Mouse (Mus musculus): ENCODE measurements around the gene Ccdc163. TPM values are rescaled to one million over a fixed set of nuclear protein-coding genes. Genes with fewer than 3 reads are reported as not detected.
"Not testable (repeated sequence)": the region's sequence is repeated elsewhere in the genome, so short reads cannot be mapped to it uniquely, and the experiment has no call there.

Gene Ccdc163
- total RNA-seq (2014; fragmentation: Nextera tagmentation) (47.0 and 68.3 TPM in 2 replicates), total RNA-seq (2017) (10.8 and 16.3 TPM in 2 replicates)

GRCm38 (mm10) chr4:116708201-116708764, at the start of gene Ccdc163, which contains the start of gene Mmachc:
Ccdc163 (plus strand) TSS chr4:116708509.
Mmachc (minus strand) TSS chr4:116708406.
- ATAC-seq (replicated peaks; ENCODE audit: low FRiP score, low TSS enrichment, poor library complexity, severe bottlenecking) = peak; percentile 98

DNA sequence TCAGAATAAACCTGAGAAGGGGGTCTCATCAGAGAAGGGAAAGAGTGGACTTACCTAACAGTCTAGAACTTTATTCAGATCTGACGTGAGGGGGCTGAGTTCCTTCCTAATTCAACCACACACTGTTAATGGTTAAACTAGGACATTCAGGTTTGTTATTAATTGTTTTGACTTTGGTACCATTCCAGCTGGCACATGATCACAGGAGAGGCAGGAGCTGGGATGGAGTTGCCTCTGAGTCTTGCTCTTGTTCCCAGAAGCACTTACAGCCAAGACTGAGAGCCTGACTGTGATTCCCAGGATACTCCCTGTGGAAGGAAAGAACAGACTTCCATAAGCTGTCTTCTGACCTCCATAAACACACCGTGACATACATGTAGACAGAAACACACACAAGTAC, 48.8 kb upstream of the Ccdc163 start:
- ATAC-seq (replicated peaks; ENCODE audit: low FRiP score, low TSS enrichment, poor library complexity, severe bottlenecking) = no peak

GRCm38 (mm10) chr4:116659916-116660315, 48.4 kb upstream of the Ccdc163 start:
- not testable (repeated sequence) for ATAC-seq (replicated peaks; ENCODE audit: low FRiP score, low TSS enrichment, poor library complexity, severe bottlenecking)

DNA sequence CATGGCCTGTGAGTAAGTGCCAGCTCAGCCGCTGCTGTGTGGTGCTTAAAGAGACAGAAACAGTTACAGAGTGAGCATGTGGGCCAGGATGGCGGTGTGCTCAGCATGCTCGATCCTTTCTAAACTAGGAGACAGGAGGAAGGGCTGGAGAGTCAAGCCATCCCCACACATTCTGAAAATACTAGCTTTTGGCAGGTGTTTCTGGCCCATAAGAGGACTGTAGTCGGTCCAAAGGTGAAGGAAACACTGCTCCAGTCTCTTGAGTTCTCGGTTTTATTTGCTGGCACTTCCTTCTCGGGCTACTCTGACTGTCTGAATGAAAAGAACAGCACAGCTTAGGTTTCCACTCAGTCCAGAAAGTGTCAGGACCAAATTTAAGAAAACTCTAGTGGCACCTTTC, 47.5 kb upstream of the Ccdc163 start:
- no peak for ATAC-seq (replicated peaks; ENCODE audit: low FRiP score, low TSS enrichment, poor library complexity, severe bottlenecking)

DNA sequence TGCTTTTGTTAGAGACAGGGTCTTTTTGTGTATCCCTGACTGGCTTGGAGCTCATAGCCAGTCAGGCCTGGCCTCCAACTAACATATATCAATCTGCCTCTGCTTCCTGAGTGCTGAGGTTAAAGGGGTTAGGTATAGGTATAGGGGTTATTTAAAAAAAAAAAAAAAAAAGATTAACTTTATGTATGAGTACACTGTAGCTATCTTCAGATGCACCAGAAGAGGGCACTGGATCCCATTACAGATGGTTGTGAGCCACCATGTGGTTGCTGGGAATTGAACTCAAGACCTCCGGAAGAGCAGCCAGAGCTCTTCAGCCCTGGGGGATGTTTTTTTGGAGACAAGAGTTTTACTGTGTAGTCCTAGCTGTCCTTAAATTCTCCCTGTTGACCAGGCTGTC, 46.3 kb upstream of the Ccdc163 start:
- no peak for ATAC-seq (replicated peaks; ENCODE audit: low FRiP score, low TSS enrichment, poor library complexity, severe bottlenecking)

- no peak for ATAC-seq (replicated peaks; ENCODE audit: low FRiP score, low TSS enrichment, poor library complexity, severe bottlenecking)
These were observed 41.7 kb upstream of the Ccdc163 start for GRCm38 (mm10) chr4:116666625-116667024.

GRCm38 (mm10) chr4:116668145-116668544, 40.2 kb upstream of the Ccdc163 start:
- no peak for ATAC-seq (replicated peaks; ENCODE audit: low FRiP score, low TSS enrichment, poor library complexity, severe bottlenecking)

- no peak for ATAC-seq (replicated peaks; ENCODE audit: low FRiP score, low TSS enrichment, poor library complexity, severe bottlenecking)
These were observed 39.0 kb upstream of the Ccdc163 start for GRCm38 (mm10) chr4:116669291-116669690.

- peak; percentile 91 for ATAC-seq (replicated peaks; ENCODE audit: low FRiP score, low TSS enrichment, poor library complexity, severe bottlenecking)
These were observed 35.5 kb upstream of the Ccdc163 start for GRCm38 (mm10) chr4:116672785-116673184.

- ATAC-seq (replicated peaks; ENCODE audit: low FRiP score, low TSS enrichment, poor library complexity, severe bottlenecking) = not testable (repeated sequence)
These were observed 33.5 kb upstream of the Ccdc163 start for GRCm38 (mm10) chr4:116674761-116675160.

GRCm38 (mm10) chr4:116676027-116676426, 32.3 kb upstream of the Ccdc163 start:
- no peak for ATAC-seq (replicated peaks; ENCODE audit: low FRiP score, low TSS enrichment, poor library complexity, severe bottlenecking)

DNA sequence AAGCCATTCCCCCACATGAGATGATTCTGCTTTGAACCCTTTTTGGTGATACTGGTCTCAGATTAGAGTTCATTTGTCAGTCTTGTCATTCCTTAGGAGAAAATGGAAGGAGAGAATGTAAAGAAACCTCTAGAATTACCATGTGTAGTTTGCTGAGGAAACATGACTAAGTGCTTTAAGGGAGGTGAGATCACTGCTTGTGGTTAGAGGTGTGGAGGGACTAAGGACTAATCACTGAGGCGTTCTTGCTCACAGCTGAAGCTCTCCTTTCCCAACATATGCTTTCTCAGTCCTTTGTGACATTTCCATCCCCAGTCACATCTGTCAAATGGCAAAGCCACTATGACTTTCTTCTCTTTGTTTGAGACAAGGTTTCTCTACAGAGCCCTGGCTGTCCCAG, 30.5 kb upstream of the Ccdc163 start:
- ATAC-seq (replicated peaks; ENCODE audit: low FRiP score, low TSS enrichment, poor library complexity, severe bottlenecking) = no peak

DNA sequence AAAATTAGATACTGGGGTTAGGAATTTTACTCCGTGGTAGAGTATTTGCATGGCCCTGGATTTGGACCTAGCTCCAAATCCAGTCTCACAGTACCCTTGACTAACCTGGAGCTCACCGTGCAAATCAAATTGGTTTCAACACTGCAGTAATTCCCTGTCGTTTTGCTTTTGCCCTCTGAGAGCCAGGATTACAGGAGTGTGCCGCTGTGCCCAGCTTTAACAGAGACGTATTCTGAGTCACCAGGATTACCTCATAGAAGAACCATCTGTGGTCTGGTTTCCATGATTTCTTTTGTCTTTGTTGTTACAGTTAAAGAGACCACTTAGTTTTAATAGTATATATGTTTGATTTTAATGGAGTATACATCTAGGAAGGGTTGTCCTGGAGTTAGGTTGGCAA, 29.2 kb upstream of the Ccdc163 start:
- no peak for ATAC-seq (replicated peaks; ENCODE audit: low FRiP score, low TSS enrichment, poor library complexity, severe bottlenecking)

DNA sequence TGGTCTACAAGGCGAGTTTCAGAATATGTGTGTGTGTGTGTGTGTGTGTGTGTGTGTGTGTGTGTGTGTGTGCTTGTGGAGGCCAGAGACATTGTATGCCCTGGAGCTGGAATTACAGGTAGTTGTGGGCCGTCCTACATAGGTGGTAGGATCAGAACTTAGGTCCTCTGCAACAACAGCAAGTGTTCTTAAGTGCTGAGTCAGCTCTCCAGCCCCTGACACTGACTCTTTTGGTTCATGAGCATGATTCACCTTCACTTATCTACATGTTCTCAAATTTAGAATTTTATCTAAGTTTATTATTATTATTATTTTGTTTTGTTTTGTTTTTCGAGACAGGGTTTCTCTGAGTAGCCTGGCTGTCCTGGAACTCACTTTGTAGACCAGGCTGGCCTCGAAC, 27.8 kb upstream of the Ccdc163 start:
- not testable (repeated sequence) for ATAC-seq (replicated peaks; ENCODE audit: low FRiP score, low TSS enrichment, poor library complexity, severe bottlenecking)

DNA sequence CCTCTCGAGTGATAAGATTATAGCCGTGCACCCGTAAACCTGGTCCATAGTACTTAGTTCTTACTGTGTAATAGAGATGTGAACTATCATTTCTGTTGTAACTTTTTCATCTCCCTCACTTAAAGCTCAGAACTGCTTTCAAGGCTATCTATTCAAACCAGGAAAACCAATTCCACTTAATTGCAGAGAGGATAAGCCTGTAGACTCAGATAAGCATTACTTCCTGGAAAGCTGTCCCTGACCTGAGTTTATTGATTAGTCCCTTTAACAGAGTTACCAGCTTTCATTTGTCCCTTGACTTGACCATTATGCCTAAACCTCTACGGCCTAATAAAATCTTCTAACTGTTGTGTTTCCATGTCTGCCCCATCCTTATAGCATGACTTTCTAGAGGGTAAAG, 24.4 kb upstream of the Ccdc163 start:
- no peak for ATAC-seq (replicated peaks; ENCODE audit: low FRiP score, low TSS enrichment, poor library complexity, severe bottlenecking)

GRCm38 (mm10) chr4:116684665-116685064, 23.6 kb upstream of the Ccdc163 start:
- no peak for ATAC-seq (replicated peaks; ENCODE audit: low FRiP score, low TSS enrichment, poor library complexity, severe bottlenecking)

- peak; percentile 96 for ATAC-seq (replicated peaks; ENCODE audit: low FRiP score, low TSS enrichment, poor library complexity, severe bottlenecking)
These were observed 22.8 kb upstream of the Ccdc163 start, which contains the start of gene Prdx1 for GRCm38 (mm10) chr4:116685402-116686061. Prdx1 (plus strand) TSS chr4:116685544.

GRCm38 (mm10) chr4:116687041-116687440, 21.3 kb upstream of the Ccdc163 start:
- ATAC-seq (replicated peaks; ENCODE audit: low FRiP score, low TSS enrichment, poor library complexity, severe bottlenecking) = no peak

- ATAC-seq (replicated peaks; ENCODE audit: low FRiP score, low TSS enrichment, poor library complexity, severe bottlenecking) = no peak
These were observed 18.9 kb upstream of the Ccdc163 start for GRCm38 (mm10) chr4:116689309-116689876.

DNA sequence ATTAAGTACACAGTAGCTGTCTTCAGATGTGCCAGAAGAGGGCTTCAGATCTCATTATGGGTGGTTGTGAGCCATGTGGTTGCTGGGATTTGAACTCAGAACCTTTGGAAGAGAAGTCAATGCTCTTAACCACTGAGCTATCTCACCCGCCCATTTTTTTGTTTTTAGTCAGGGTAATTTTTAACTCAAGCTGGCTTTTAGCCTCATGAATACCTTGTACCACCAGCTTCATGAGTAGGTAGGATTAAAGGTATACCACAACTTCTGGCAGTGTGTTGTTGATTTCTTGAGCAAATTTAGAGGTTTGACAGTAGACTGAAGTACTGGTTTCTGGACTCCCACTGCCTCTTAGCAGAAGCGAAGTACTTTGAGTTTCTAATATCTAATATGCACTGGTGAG, 16.2 kb upstream of the Ccdc163 start:
- no peak for ATAC-seq (replicated peaks; ENCODE audit: low FRiP score, low TSS enrichment, poor library complexity, severe bottlenecking)

- ATAC-seq (replicated peaks; ENCODE audit: low FRiP score, low TSS enrichment, poor library complexity, severe bottlenecking) = no peak
These were observed 14.5 kb upstream of the Ccdc163 start for GRCm38 (mm10) chr4:116693785-116694184.

Data from megakaryocyte-erythroid progenitor cell, adult 5-6 weeks (primary cell).